Mouse (Mus musculus) layer of hippocampus, adult 9-10 months (tissue): ENCODE results near the gene Slc26a1.

Source experiments
- DNase-seq: peaks from one replicate; pipeline ENCODE4 v3.0.0; 2022; ENCODE audit warnings: low spot score

Slc26a1 gene

DNA sequence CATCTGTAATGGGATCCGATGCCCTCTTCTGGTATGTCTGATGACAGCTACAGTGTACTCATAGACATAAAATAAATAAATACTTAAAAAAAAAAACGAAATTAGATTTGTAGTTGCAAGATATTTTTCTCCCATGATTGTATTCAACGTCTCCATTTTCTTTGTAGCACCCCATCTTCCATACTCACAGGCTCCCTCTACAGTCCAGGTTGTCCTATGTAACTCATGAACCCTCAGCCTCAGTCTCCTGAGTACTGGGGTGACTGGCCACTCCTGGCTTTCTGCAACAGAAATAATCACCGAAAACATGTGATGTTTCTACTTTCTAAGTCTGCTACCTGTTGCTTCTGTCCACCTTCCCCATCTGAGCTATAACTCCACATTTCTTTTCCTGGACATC, 15.8 kb upstream of the Slc26a1 start:
- no peak for DNase-seq

DNA sequence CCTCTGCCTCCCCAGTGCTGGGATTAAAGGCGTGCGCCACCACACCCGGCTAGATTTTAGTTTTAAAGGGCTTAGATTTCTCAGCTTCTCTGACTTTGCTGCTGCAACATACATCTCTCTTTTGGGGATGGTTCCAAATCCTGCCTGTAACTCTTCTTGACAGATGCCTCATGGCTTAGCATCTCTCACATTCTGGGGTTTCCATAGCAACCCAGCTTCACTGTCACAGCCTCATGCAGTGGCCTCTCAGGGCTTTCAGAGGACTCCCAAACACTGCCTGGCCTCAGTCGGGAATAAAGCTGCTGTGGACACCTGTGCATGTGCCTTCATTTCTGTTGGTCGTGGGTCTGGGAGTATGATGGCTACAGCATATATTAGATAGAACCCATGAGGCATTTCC, 13.7 kb upstream of the Slc26a1 start:
- DNase-seq: no peak

DNA sequence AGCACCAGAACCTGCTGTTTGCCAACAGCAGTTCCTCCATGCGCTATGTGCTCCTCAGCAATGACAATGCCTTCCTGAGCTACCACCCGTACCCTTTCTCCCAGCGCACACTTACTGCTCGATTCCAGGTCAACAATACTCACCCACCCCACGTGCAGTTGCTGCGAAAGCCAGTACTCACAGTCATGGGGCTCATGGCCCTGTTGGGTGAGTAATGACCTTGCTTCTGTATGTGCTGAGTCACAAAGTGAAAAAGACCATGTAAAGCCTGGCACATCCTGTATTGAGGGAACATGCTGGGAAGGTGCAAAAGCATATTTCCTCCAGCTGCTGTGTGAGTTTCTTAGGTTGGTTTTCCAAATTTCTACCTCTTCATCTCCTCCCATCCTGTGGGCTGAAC, 5.5 kb upstream of the Slc26a1 start:
- no peak for DNase-seq

DNA sequence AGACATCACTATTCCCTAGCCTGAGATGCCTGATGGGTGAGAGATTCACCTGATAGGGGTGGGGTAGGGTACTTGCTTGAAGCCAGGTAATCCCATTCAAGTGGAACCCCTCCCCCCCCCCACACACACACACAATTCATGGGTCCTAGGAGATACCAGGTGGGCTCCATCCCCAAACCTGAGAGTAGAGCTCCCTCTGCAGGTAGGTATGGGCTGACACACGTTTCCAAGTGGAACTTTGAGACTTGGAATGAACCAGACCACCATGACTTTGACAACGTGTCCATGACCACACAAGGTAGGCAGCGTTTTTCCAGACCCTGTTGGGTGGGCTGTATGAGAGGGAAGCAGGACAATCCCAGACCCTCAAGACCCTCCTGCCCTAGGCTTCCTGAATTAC, 4.5 kb upstream of the Slc26a1 start:
- no peak for DNase-seq

DNA sequence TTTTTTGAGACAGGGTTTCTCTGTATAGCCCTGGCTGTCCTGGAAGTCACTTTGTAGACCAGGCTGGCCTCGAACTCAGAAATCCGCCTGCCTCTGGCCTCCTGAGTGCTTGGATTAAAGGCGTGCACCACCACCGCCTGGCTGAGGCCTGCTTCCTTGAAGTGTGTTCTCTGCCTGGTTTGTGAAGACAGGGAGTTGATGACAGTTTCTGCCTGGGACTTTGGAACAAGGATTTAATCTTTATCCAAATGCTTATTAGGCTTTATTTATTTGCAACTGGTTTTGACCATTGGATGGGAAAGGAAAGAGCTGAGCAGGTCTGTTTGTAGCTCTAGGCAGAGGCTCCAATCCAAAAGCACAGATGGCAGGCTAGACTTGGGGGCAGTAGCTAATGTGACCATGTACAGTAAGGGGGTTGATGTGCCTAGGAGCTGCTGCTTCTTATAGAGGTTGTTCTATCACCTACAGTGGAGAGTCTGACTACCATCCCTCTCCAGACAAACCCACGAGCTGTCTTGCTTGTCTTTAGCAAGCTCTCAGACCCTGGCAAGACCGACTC, 3.0 kb upstream of the Slc26a1 start:
- DNase-seq: no peak

DNA sequence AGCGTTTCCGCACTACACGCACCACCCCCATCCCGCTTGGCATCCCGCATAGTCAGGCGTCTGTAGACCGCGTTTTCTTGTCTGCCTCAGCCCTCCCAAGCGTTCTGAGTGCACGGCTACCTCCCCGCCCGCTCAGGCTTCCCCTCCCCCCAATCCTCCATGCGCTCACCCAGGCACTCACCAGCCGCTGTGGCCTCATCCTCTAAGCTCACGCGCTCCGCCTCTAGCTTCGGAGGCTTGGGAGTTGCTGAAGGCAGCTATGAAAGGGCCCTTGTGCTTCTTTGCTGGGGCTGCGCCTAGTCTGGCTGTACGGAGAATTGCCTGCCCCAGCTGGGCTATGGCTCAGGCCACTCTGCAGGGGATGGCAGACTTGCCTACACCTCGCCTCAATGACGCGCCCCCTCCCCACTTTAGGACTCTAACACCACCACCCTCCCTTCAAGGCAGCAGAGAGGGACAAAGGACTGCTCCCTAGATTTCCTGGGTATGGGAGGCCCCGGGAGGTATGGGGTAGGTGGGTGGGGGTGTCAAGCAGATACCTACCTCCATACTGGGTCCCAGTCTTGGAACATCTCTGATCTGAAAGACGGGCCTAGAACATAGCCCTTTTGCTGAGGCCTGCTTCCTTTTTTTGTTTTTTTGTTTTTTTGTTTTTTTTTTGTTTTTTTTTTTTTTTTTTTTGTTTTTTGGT, 2.4 kb upstream of the Slc26a1 start:
- peak; percentile 55 for DNase-seq

DNA sequence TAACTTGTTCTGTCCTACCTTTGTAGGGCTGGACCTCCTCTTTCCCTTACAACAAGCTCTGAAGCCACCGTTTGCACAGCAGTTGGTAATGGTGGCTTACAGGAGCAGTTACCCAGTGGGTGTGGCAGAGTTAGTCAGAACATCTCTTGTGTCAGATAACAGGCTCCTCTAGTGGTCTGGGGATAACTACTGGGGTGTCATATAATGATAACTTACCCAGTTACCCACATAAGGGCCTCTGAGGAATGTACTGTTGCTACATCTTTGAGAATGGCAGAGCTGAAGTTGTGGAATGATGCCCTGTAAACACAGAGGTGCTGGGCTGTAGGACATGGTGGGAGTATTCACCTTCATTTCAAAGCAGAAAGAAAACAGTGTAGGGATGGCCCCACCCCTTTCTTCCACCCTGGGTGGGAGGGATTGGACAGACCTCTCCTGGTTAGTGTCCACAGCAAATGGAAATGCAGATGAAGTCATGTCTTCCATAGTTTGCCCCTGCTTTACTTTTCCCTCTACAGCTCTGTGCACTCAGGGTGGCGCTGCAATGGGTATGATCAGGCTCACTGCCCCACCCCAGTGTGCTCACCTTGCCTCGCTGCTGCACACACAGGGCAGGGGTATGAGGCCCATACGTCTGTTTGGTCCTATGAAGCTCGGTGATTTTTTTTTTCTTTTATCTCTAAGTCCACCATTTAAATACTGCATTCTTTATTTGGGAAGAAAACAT, 1.6 kb upstream of the Slc26a1 start:
- DNase-seq: no peak

DNA sequence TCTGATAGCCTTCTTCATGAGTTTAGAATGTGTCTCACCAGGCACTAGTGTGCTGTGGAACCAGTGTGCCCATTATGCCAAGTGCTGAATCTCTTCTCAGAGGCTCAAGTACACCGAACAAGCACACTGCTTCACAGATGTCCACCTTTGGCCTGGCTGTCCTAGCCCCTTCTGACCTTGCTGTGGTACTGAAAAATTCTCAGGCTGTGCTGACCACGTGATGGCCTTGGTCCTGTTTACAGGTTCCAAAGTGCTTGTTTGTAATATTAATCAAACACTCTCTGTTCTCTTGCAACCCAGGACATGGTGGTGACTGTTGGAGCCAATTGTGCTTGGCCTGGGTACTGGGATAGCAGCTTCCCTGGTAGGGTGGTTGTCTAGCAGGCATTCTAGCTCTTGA, 745 bp downstream of the Slc26a1 start:
- DNase-seq: no peak

DNA sequence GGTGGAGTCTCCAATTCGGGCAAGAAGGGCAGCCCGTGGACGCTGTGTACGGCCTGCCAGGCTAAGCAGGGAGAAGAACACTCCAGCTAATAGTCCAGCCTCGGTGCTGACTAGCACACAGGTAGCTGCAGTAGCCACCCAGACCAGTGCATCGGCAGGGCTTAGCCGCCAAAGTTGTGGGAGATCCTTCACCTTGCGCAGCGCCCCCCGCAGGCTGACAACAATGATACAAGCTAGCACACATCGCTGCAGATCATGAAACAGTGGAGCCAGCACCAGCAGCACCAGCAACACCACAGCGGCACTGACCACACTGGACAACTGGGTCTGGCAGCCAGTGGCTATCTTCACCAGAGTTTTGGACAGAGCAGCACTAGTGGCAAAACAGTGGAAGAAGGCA, 3.6 kb downstream of the Slc26a1 start:
- no peak for DNase-seq

DNA sequence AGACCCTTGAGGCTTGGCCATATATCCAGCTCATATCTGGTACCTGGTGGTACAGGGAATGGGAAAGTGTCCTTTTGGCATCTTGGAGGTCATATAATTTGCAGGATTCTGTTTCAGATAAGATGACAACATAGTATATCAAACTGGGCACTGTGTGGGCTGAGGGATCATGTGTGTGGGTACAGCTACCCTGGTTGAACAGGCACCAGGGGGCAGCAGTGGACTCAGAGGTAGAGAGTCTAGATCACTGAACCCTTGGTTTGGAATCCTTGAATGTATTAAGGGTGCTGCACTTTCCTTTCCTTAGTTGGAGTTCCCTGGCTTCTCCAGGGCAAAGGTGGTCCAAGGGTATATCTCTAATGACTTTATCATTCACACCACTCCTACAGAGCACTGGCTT, 4.6 kb downstream of the Slc26a1 start:
- DNase-seq: no peak

DNA sequence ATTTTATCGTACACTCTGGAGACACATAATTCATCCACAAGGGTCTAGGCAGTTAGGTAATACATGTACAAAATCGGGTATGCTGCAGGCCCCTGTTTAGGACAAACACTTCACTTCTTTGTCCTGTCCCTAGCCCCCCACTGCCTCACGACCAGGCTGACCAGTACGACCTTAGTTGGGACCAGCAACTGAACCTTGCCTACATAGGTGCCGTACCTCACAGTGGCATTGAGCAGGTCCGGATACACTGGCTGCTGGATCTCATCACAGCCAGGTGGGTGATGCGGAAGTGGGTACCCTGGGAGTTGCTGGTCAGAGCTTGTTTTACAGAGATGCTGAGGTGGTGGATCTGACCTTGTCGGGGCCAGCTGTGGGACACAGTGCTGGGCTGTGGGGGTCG, 5.4 kb downstream of the Slc26a1 start:
- DNase-seq: no peak

DNA sequence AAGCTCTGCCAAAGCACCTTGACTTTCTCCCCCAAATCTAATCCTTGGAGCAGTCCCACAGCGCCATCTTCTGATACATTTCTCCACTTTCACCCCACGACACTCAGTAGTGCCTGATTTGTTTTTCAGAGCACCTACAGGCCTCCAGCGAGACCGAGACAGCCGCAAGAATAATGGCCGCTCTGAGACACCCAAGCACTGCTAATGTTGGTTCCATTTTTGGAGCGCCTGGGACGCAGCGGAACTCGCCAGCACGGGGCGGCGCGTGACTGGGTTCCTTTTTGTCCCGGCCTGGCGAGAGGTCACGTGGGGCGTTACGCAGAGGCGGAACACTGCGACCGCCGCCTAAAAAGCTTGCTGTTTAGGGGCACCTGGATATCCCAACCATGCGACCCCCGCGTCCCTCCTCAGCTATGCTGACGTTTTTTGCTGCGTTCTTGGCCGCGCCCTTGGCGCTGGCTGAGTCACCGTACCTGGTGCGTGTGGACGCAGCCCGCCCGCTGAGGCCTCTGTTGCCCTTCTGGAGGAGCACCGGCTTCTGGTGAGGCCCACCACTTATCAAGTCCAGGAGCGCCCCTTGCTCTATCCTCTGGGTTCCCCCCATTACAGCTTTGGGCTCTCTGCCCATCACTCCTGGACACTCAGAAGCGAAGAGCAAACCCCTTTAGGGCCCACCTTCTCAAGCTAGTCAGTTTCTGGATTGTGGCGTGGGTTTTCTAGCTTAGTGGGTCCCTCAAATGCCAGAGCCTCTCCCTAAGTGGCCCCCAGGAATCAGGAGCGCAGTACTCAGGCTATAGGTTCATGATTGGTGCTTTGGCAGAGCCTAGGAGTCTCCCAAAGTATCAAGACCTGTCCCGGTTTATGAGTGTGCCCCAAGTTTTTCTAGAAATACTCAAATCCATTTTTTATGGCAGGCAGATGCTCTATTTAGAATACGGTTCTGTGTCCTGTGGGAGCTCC, 6.1 kb downstream of the Slc26a1 start, which contains the start of gene Dgkq:
Gene Dgkq (minus strand): TSS at position 696 of the 960 bp plus-strand sequence.
- DNase-seq: peak; percentile 82

DNA sequence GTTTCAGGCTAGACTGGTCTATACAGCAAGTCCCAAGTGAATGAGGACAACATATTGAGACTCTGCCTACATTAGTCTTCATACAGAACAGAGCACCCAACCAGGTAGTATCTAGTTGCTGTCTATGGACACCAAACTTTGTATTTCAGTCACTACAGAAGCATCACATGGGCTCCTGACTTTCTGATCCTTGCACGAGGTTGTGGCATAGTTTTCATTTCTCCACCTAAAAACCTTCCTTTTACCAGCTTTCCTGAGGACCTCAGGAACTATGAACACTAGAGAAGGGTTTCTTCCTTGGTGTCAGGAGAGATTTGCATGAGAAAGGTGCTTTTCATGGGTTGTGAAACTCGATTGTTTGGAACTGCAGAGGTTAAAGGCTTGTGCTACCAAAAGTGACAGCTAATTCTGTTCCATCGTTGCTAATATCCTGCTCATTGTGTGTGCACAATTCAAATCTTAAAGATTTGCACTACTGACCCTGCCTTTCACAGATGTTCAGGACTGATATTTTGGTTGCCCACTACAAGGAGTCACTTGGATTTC, 6.9 kb downstream of the Slc26a1 start:
- DNase-seq: no peak

DNA sequence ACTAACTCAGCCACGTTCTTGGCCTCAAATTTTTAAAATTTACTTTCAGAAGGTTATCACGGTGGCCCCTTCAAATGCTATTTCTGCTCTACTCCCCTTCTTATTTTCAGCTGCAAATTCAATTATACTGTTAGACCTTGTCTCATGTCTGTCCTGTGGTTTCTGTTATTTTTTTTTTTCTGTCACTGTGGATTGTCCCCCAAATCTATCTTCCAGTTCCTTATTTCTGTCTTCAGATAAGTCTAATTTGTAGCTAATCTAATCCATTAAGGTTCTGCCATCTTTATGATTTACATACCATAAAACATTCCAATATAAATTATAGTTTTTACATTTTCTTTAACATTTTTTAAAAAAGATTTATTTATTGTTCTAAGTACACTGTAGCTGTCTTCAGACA, 8.0 kb downstream of the Slc26a1 start:
- no peak for DNase-seq

DNA sequence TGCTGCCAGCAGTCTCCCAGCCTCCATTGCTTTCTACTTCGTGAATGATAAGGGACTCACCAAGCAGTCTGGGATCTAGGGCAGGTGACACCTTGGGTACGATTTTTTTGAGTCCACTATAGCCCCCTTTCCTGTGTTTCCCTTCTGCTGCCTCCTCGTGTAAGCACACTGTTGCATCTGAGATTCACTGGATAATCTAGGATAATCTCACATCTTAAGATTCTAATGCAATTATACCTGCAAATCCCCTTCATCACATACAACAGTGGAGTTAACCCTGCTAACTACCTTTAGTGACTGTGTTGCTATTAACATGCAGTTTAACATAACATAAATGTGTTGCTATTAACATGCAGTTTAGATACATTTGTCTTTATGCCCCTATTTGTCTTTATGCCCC, 10.3 kb downstream of the Slc26a1 start:
- no peak for DNase-seq

DNA sequence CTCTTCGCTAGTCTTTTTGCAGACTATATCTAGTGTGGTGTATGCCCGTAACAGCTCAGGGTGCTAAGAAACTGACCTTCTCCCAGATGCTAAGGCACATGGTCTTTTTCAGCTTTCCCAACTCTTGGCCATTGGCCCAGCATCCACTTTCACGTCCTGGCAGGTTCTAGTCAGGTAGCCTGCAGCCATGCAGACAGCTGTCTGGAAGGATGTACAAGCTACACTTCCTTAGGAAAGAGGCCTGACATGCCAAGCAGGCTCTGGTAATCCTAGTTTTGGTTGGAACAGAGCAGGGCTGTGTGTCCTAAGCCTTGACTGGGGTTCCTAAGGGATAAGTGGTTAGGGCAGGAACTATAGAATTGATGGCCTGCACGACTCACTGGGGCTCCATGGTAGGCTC, 12.6 kb downstream of the Slc26a1 start:
- no peak for DNase-seq

DNA sequence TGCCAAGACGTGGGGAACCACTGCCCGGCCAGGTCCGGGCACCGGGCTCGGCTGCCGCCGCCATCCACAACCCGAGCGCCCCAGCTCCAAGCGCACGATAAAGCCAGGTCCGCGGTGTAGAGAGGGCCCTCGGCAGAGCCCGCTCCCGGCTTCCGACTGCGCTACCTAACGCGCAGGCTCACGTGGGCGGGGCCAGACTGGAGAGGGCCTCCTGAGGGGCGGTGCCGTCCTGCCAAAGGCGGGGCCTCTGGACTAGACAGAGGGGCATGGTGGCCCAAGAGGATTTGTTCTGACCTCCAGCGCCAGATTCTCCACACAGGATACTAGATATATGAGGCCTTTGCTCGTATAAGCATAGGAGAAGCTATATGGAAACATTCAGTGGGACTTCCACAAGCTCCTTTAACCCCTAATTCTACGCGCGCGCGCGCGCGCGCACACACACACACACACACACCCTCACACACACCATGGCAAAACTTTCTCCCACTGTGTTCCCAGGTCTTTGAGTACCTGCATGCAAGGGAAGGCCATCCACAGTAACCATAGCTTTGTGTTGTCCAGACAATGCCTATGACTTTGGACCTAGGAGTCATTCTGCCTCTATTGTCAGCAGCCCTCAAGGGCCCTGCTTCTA, 14.6 kb downstream of the Slc26a1 start:
- peak; percentile 84 for DNase-seq

DNA sequence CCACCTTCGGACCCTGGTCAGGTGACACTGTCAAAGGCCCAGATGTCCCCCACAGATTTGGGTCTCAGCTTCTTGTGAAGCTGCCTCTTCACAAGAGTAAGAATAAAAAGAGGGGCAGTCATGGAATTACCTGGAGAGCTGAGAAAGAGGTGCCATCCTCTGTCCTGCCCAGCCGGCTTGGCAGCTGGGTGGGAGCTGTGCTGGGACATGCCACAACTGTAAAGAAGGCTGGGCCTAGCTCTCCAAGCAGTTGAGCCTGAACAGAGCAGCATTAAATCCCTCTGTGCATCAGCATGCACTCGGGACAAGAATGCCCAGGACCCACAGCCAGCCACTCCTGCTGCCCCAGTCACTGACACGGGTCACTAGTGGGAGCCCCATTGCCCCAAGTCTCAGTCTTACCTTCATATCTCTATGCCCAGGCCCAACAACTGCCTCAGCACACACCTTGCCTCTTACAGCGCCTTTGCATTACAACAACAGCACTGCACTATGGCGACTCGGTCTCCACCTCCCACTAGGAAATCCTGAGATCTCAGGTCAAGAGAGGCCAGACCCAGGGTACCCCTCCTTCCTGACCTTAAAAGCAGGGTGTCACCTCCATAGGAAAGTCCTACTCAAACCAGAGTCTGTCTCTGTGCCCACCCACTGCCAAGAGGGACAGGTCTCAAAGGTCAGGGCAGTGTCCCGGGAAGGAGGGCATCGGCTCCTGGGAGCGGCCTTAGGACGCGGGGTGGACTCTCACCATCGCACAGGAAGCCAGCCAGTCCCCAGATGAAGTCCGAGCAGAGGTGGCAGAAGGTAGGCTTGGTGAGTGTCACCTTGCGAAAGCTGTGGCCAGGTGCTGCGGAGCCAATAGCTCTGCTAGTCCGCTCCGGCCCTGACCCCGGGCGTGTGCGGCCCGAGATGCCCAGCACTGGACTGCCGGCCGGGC, 15.4 kb downstream of the Slc26a1 start, which contains the start of gene Idua:
Gene Idua (plus strand): TSS at position 634 of the 934 bp plus-strand sequence.
- no peak for DNase-seq

DNA sequence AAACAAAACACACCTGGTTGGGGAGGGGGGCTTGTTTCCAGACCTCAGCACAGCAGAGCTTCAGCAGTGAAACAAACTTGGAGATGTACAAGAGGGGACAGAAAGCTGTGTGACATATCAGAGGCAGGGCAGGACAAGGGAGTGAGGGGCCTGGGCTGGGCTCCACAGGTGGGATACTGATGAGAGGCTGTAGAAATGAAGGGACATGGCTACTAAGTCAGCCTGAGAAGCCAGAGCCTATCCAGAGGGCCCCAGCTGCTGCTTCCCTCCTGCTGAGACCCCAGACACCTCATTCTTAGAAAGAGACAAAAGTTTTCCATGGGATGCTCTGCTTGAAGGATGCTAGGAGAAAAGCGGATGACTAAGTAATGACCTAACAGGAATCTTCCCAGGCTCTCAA, 16.8 kb downstream of the Slc26a1 start:
- DNase-seq: no peak

DNA sequence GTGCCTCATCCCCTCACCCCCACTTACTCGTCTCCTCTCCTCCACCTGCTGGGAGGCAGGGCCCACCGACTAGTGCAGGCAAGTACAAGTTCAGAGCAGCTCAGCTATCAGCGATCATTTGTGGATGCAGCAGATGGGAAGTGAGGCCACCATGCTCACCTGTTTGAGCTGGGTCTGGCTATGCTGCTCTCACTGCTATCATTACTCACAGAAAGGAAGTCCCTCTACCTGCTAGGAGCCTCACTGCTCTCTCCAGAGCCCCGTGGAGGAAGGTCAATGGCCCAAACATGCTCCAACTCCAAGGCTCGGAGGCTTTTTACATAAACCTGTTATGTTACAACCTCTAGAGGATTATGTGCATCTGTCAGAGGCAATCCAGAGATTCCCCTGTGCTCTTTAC, 18.0 kb downstream of the Slc26a1 start:
- no peak for DNase-seq
